Mouse (Mus musculus) cortical plate, adult 2 months (tissue): ENCODE measurements around the gene Rhox2a.
"Not testable (repeated sequence)": the region's sequence is repeated elsewhere in the genome, so short reads cannot be mapped to it uniquely, and the experiment has no call there.

Experiments
- CTCF ChIP-seq: fragments of 200-500 bp; IDR thresholded peaks from 2 replicates; pipeline ENCODE4 v1.5.1; 2011; ENCODE audit warnings: mild to moderate bottlenecking, control low read depth, low read length; ENCODE audit not compliant: insufficient read depth; ENCODE audit errors: extremely low read depth
- POLR2A ChIP-seq: fragments of 200-500 bp; IDR thresholded peaks from 2 replicates; pipeline ENCODE4 v1.6.1; 2011; ENCODE audit warnings: mild to moderate bottlenecking, low read length, control low read depth; ENCODE audit not compliant: insufficient read depth; ENCODE audit errors: extremely low read depth

DNA sequence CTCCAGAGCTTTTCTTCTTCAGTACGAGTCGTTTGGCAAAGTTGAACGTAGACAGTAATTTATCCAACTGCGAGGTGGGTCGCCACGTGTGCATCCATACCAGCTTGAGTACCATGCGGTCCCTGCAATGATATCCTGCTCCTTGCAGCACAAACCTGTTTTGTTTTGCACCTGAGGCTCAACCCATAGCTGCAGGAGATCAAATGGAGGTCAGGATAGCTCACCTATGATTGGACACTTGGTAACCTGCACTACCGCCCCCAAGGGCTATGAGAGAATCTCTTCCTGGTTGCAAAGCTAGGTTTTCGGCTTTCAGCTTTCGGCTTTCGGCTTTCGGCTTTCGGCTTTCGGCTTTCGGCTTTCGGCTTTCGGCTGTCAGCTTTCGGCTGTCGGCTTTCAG, 20.3 kb downstream of the Rhox2a start, which contains the start of gene Rhox4a:
- not testable (repeated sequence) for TF ChIP-seq CTCF, POLR2A
